Mouse (Mus musculus): Measurements from ENCODE around the gene Prss32.

Prss32 gene

GRCm38 (mm10) chr17:23843812-23844273 lies at the start of gene Prss32, which contains the start of gene Prss41:
TSS of gene Prss32 (plus strand) at chr17:23843855.
TSS of gene Prss41 (minus strand) at chr17:23844172.
- DNase-seq: peak; percentile 37

GRCm38 (mm10) chr17:23795323-23795722 lies 48.3 kb upstream of the Prss32 start:
- DNase-seq: no peak

- no peak for DNase-seq
Measured at GRCm38 (mm10) chr17:23797316-23797715, 46.3 kb upstream of the Prss32 start.

- DNase-seq: no peak
Measured at GRCm38 (mm10) chr17:23801627-23802026, 42.0 kb upstream of the Prss32 start.

- DNase-seq: peak; percentile 99
Measured at GRCm38 (mm10) chr17:23802746-23803365, 40.8 kb upstream of the Prss32 start.

GRCm38 (mm10) chr17:23803366-23804041 lies 40.2 kb upstream of the Prss32 start:
- DNase-seq: no peak

GRCm38 (mm10) chr17:23804426-23805085 lies 39.1 kb upstream of the Prss32 start:
- no peak for DNase-seq

GRCm38 (mm10) chr17:23806867-23807266 lies 36.8 kb upstream of the Prss32 start:
- peak; percentile 51 for DNase-seq

GRCm38 (mm10) chr17:23807918-23808317 lies 35.7 kb upstream of the Prss32 start:
- DNase-seq: no peak

- DNase-seq: no peak
Measured at GRCm38 (mm10) chr17:23815641-23816040, 28.0 kb upstream of the Prss32 start.

GRCm38 (mm10) chr17:23818579-23818978 lies 25.1 kb upstream of the Prss32 start:
- DNase-seq: no peak

- DNase-seq: no peak
Measured at GRCm38 (mm10) chr17:23819235-23819634, 24.4 kb upstream of the Prss32 start.

GRCm38 (mm10) chr17:23820731-23821130 lies 22.9 kb upstream of the Prss32 start:
- no peak for DNase-seq

GRCm38 (mm10) chr17:23822094-23822493 lies 21.6 kb upstream of the Prss32 start:
- DNase-seq: no peak

GRCm38 (mm10) chr17:23823018-23823417 lies 20.6 kb upstream of the Prss32 start:
- no peak for DNase-seq

- DNase-seq: no peak
Measured at GRCm38 (mm10) chr17:23823614-23824013, 20.0 kb upstream of the Prss32 start.

GRCm38 (mm10) chr17:23825591-23825990 lies 18.1 kb upstream of the Prss32 start:
- DNase-seq: no peak

- DNase-seq: peak; percentile 67
Measured at GRCm38 (mm10) chr17:23828271-23829001, 15.2 kb upstream of the Prss32 start.

GRCm38 (mm10) chr17:23829064-23829619 lies 14.5 kb upstream of the Prss32 start, which contains the start of gene Elob:
TSS of gene Elob (minus strand) at chr17:23829136.
- DNase-seq: peak; percentile 87

- no peak for DNase-seq
Measured at GRCm38 (mm10) chr17:23831201-23831600, 12.5 kb upstream of the Prss32 start.

GRCm38 (mm10) chr17:23836006-23836575 lies 7.6 kb upstream of the Prss32 start, which contains the start of gene Prss33:
TSS of gene Prss33 (minus strand) at chr17:23836056.
- DNase-seq: no peak

- DNase-seq: peak; percentile 40
Measured at GRCm38 (mm10) chr17:23841145-23841544, 2.5 kb upstream of the Prss32 start.
